Mouse (Mus musculus) cortical plate, adult 2 months (tissue): ENCODE measurements at regions not wholly inside any gene's neighbourhood (a gene's known extent, or its start where the extent isn't known, plus 50 kb on each side); places are given as distances from the start of the nearest gene placed in this dataset.

ENCODE experiments used
- H3K27ac ChIP-seq: fragments of 200-500 bp; 2 replicates; pipeline ENCODE4 v1.5.1; 2012; ENCODE audit warnings: low read length, control low read depth, inconsistent platforms; ENCODE audit not compliant: insufficient read depth
- H3K4me1 ChIP-seq: fragments of 200-500 bp; 2 replicates; pipeline ENCODE4 v1.6.1; 2011; ENCODE audit warnings: low read length; ENCODE audit not compliant: control insufficient read depth, insufficient read depth
- H3K4me3 ChIP-seq: fragments of 200-500 bp; 2 replicates; pipeline ENCODE4 v1.5.1; 2011; ENCODE audit warnings: mild to moderate bottlenecking, low read length, control low read depth; ENCODE audit not compliant: insufficient read depth
- CTCF ChIP-seq: fragments of 200-500 bp; IDR thresholded peaks from 2 replicates; pipeline ENCODE4 v1.5.1; 2011; ENCODE audit warnings: mild to moderate bottlenecking, control low read depth, low read length; ENCODE audit not compliant: insufficient read depth; ENCODE audit errors: extremely low read depth
- POLR2A ChIP-seq: fragments of 200-500 bp; IDR thresholded peaks from 2 replicates; pipeline ENCODE4 v1.6.1; 2011; ENCODE audit warnings: mild to moderate bottlenecking, low read length, control low read depth; ENCODE audit not compliant: insufficient read depth; ENCODE audit errors: extremely low read depth

DNA sequence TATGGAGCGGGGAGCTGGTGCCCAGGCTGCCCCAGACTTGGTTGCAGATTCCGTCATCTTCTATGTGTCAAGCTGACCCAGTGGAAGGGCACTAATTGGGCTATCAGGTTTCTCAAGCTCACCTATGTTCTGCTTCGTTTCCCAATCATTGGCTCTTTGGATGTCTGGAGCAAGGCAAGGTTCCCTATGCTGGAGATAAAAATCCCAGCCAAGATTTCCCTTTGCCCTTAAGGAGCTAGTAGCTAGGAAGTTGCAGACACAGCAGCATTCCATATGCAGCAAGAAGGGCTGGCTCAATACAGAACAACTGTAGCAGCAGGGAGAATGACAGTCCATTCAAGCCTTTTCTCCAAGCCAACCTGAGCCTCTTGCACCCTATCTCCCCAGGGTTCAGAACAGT, 159.2 kb upstream of the Zfp706 start:
- no peak overlapping the region for H3K27ac ChIP-seq
- TF ChIP-seq CTCF (no peak), POLR2A (no peak)
- H3K4me1 ChIP-seq, result no peaks in the 10 kb centered on the region
- H3K4me3 ChIP-seq, result no peak overlapping the region

- no peak for TF ChIP-seq POLR2A
- TF ChIP-seq CTCF, result no peak
- H3K4me1 ChIP-seq, result no peaks in the 10 kb centered on the region
- H3K27ac ChIP-seq, result no peak overlapping the region
- H3K4me3 ChIP-seq, result no peak overlapping the region
Observed at GRCm38 (mm10) chr15:37165887-37166507, 158.4 kb upstream of the Zfp706 start.

GRCm38 (mm10) chr15:37165216-37165615, 157.6 kb upstream of the Zfp706 start:
- Histone ChIP-seq H3K4me1 (no peaks in the 10 kb centered on the region), H3K27ac (no peak overlapping the region), H3K4me3 (no peak overlapping the region)
- no peak for TF ChIP-seq CTCF
- TF ChIP-seq POLR2A, result no peak

- H3K27ac ChIP-seq, result no peak overlapping the region
- no peak overlapping the region for H3K4me3 ChIP-seq
- TF ChIP-seq POLR2A (no peak), CTCF (no peak)
- peaks cover under 1% of the 10 kb centered on the region; the same call in 1 of the 2 replicates for H3K4me1 ChIP-seq
Observed at GRCm38 (mm10) chr15:37164191-37165135, 156.9 kb upstream of the Zfp706 start.

DNA sequence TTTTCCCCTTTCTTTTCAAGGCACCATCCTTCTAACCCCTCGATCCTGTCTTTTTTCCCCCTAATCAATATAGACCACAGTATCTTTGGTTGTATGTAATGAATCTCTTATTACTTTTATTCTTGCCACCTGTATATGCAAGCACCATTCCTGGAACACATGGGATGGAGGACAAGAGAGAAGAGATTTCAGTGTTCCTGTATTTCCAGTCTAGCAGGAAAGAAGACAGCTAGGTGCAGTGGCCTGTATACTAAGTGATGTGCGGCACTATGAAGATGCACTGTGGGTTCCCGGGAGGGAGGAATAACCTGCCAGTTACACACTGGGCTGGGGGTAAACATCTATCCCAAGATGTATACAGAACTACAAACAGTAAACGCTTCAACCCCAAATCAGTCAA, 152.4 kb upstream of the Zfp706 start:
- no peak overlapping the region for H3K4me3 ChIP-seq
- TF ChIP-seq CTCF (no peak), POLR2A (no peak)
- H3K4me1 ChIP-seq, result peaks cover 3% of the 10 kb centered on the region; the same call in 1 of the 2 replicates
- no peak overlapping the region for H3K27ac ChIP-seq

- TF ChIP-seq CTCF (no peak), POLR2A (no peak)
- no peak overlapping the region for H3K4me3 ChIP-seq
- H3K4me1 ChIP-seq, result peaks cover 3% of the 10 kb centered on the region; the same call in 1 of the 2 replicates
- no peak overlapping the region for H3K27ac ChIP-seq
Observed at GRCm38 (mm10) chr15:37159349-37159748, 151.8 kb upstream of the Zfp706 start.

DNA sequence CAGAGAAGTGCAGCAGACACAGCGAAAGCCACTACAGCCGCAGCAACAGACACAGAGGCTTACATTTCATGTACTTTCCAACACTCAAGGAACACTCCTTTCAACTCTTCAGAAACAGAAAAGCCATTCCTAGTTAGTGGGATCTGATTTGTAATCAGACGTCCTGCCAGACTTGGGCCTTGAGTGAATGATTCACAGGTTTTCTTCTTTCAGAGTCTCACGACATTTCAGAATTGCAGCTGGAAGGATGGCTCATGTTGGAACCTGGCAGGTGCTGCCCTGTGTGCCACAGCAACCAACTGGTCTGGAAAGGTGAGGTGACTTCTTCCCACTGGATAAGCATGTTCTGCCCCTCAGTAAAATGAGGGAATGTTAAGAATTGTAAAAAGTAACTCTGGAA, 149.8 kb upstream of the Zfp706 start:
- TF ChIP-seq CTCF, result no peak
- no peak for TF ChIP-seq POLR2A
- H3K4me3 ChIP-seq, result no peak overlapping the region
- H3K27ac ChIP-seq, result no peak overlapping the region
- H3K4me1 ChIP-seq, result peaks cover 3% of the 10 kb centered on the region; the same call in 1 of the 2 replicates

DNA sequence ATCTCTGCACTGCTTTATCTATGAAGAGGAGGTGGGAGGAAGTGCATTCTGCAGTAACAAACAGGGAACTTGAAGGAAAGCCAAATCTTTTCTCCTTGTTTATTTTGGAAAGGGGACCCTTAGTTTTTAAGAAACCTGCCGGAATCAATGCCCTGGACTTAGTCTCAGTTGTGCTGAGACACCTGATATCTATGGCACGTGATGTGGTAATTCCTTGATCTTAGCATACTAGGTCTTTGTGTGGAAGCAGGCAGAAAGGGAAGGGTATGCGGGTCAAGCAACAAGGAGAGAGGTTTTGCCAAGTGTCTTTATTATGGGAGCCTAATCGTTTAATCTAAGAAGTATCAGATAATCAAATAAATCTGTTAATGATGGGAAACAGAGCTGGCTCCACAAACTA, 147.4 kb upstream of the Zfp706 start:
- H3K4me1 ChIP-seq, result peaks cover 3% of the 10 kb centered on the region; the same call in 1 of the 2 replicates
- no peak overlapping the region for H3K27ac ChIP-seq

GRCm38 (mm10) chr15:37153177-37153576, 145.6 kb upstream of the Zfp706 start:
- Histone ChIP-seq H3K4me3 (no peak overlapping the region), H3K4me1 (no peaks in the 10 kb centered on the region), H3K27ac (no peak overlapping the region)
- no peak for TF ChIP-seq CTCF
- TF ChIP-seq POLR2A, result no peak

More for the DNA sequence above, 147.4 kb upstream of the Zfp706 start:
- no peak overlapping the region for H3K4me3 ChIP-seq
- TF ChIP-seq POLR2A, result no peak
- TF ChIP-seq CTCF, result no peak
